Mouse (Mus musculus) ZHBTc4 (cell line): ENCODE measurements around the gene Babam2.

ENCODE experiments used
- DNase-seq: peaks from one replicate; pipeline ENCODE4 v3.0.0-alpha.2; 2011; ENCODE audit warnings: low read depth, low spot score

Babam2 gene

DNA sequence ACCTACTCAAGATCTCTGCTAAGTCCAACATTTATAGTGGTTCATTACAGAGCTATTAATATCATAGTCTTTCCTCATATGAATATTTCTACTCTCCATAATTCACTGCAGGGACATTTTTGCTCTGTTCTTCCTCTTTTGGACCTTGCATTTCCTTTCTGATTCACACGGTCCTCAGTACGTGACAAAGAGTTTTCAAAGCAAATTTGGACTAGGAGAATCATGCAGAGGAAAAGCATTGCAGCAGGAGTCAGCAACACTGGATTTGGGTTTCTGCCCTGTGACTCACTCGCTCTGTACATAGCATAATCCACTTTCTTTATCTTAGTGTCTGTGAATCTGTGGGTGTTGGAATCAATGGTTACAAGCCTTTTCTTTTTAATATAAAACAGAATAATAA, 184.8 kb downstream of the Babam2 start:
- no peak for DNase-seq

DNA sequence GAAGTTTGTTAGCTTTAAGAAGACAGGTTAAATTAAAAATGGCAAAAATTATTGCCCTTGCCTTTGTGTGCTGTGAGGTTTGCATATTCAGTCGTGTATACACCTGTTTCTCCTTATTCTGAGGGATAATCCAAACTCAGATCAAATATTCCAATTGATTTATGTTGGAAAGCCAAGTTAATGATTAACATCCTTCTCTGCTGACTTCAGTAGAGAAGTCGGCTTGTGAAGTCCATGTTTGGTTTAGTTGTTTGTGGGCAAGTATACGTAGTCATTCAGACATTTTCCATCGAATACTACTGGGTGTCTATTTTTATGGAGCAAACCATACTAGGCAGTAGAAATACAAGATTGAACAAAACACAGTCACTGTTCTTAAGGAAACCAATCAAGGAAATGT, 187.5 kb downstream of the Babam2 start:
- DNase-seq: no peak

DNA sequence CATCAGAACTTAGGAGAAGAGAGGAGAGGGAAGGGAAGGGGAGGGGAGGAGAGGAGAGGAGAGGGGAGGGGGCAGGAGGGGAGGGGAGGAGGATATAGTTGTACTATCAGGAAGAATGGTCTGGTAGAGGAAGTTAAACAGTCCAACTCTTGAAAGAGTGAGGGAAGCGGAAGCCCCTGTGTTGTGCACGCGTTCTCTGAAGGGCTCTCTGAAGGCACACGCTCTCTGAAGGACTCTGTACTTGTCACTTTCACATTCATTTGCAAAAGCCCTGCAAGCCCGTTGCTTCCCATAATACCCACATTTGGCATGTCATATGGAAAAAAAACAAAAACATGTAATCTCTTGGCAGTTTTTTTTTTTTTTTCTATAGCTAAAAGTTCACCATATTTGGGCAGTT, 190.1 kb downstream of the Babam2 start:
- DNase-seq: no peak

DNA sequence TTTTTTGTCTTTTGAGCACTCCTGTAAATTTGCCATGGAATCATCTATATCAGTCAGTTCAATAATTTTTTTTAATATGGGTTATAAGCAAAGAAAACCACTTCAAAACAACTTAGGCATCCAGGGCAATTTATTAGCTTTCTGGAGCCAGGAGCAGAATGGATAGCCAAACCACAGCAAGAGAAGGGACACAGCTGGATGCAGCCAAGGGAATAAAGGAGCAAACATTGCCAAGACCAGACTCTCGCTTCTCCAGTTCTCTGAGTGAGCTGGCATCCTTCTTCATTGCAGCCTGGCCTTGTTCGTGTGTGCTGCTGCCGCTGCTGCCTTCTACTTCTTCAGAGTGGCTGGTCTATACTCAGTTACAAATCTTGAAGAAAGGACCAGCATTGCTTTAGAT, 190.9 kb downstream of the Babam2 start:
- DNase-seq: no peak

DNA sequence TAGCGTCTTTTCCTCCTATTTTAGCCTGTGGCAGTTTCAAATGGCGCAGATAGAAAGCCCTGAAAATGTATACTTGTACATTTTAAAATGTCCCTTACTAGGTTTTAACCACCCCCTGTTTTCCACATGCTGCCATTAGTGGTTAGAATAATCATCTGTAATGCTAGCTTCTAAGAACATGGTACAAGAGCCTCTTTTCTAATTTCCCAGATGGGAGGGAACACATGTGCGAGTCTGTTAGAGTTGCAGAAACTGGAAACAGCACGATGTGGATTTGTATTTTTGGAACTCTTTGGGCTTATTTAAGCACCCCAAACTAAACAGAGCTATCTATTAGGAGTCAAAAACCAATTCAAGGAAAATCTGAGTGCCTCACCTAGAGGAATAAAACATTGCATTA, 195.1 kb downstream of the Babam2 start:
- no peak for DNase-seq

DNA sequence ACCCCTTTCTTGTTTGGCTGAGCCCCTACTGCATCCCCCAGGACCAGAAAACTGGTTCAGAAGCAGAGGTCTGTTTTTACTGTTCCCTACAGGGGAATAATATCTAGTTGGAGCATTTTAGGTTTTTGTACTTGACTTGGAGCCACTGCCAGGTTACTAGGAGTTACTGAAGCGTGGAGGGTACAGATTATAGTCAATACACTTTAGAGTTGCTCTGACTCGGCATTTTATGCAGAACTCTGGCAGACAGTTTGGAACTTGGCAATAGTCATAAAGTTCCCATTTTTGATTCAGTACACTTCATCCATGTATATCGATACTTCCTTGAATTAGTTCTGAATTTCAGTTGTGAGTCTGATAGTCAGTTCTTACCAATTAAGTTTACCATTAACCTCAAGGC, 202.4 kb downstream of the Babam2 start:
- no peak for DNase-seq

DNA sequence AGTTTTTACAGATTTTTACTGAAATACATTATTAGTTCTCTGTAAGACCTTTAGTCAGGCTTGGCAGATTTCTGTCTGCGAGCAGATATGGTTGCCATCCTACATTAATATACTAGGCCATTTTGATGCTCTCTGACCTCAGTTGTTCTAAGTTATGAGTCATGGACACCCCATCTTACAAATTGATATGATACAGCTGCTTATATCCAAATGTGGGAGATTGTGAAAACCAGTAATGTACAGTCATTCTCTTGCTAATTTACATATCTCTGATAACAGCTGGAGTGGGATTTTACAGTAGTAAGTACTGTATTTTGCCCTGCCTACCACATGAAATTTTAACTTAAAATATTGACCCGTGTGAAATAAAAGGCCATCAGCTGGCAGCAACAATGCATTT, 204.7 kb downstream of the Babam2 start:
- no peak for DNase-seq

DNA sequence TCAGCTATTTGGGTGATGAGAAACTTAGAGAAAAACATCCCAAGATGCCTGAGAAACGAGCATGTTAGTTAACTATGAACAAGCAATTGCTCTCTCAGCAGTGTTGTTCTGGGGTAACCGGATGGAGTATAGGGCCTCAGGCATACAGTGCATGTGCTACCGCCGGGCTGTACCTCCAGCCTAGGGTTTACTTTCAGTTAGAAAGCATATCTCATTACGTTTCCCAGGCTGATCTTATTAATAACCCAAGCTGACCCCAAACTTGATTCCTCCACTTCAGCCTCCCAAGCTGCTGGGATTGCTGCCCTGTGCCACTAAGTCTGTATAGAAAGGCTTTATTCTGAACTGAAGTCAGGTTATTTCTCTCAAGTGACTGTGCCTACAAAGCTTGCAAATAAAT, 205.4 kb downstream of the Babam2 start:
- no peak for DNase-seq

DNA sequence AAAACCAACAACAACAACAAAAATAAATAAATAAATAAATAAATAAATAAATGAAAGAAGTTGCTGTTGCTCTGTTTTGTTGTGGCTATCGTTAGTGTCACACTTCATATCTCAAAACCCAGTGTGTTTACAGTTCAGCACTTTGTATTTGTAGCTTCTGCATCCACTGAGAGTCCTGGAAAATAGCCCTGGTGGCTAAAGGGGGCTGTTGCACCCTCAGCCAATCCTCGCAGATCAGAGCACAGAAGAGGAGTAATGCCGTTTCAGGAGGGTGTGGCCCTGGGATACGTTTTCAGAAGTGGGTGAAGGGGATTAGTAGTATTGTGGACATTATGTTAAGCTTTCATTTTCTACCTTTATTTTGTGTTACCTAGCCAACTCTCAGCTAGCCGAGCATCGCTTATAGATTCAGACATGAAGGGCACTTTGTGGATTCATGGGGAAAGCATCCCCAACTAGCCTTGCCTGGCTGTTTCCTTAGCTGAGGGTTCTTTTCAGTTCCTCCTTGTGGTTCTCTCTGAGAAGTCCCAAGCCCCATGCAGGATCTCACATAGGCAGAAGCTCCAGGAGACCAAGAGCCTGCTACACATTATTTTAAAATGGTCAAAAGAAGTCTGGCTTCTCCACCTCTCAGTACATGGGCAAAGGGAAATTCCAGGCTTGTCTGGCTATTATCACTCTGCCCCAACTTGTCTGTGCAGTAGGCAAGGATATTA, 207.6 kb downstream of the Babam2 start:
- DNase-seq: peak; percentile 16

DNA sequence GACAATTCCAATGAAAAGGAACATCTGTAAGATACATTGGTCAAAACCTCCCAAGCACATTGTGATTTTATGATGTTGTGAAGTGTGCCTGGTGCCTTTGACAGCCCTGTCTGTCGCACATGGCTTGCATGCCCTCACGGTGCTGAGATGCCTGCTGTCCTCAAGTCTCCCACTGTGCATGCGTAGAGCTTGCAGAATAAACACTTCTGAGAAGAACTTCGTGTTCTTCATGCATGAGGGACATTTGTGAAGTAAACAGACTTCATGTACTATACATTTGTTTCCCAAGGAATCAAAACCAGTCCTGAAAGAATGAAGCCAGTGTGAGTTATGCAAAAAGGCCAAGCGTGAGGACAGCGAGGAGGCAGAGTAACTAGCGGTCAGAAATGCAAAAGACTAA, 208.3 kb downstream of the Babam2 start:
- DNase-seq: no peak

DNA sequence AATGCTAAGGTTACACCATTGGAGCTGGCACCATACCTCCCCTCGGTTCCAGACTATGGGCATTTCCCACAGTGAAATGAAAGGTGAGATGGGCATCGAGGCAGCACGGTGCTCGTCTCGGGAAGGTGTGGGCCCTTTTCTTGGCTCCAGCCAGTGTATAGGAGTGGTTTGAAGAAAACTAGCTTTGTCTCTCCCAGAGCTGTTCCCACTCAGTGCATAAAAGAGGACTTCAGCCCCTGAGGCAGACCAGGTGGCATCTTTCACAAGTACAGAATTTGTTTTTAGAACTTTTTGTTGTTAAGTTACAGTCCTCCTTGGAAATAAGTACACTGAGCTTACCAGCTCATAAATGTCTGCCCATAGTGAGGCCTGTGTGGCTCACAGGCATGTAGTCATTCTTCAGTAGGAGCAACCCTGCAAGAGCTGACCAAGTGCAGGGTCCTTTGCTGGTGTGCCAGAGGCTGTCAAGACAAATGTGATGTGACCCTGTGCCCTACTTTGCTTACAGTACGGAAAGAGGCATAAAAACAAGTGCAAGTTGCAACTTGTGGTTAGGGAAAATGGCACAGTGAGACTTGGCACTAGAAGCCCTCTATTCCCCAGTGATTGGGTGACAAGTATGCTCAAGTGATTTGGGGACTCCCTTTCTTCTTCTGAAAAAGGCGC, 208.9 kb downstream of the Babam2 start:
- no peak for DNase-seq

DNA sequence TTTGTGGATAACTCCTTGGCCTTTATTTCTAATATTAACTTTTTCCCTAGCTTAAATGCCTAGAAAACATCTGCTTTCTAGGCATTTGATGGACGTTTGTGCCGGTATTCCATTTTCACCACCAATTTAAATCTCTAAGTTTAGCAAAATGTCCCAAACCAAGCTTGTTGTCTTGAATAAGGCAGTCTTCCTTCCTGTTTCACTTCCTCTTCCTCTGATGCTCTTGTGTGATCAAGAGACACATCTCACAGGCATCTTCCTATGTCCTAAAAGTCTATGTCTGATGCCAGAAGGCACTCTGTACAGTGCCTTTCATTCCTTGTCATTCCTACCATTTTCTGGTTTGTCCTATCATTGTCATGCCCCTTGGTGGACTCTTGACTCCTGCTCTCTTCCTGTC, 210.5 kb downstream of the Babam2 start:
- DNase-seq: no peak

DNA sequence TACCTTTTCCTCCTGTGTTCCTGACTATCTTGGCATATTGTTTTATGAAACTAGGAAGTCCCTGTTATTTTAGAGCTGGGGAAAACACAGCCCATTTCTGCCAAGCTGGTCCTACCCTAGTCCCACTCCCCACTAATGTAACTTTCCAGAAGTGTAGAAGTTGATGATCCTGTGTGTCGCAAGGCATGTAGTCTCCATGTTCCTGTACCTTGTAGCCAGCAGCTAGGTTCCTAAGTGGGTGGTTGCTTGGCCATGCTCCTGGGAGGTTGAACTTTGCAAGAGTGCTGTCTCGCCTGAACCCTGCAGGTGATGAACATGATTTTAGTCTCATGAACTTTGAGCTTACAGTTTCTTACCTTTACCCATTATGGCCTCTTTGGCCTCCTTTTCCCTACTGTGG, 211.3 kb downstream of the Babam2 start:
- no peak for DNase-seq

DNA sequence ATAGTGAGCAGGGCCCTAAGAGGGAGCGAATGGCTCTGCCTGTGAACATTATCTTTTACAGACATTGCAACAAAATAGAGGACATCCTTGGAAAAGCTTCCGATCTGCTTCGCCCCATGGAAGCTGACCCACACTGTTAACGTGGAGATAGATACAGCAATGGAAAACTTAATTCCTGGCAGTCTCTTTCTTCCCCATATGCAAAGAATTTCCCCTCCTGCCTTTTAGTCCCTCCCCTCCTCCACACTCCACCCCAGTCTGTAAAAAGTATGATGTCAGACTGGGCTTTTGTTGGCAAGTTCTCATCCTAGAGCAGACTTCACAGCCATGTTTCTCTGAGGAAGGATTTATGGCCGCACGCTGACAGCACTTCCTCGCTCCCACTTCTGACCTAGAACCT, 218.8 kb downstream of the Babam2 start:
- no peak for DNase-seq

DNA sequence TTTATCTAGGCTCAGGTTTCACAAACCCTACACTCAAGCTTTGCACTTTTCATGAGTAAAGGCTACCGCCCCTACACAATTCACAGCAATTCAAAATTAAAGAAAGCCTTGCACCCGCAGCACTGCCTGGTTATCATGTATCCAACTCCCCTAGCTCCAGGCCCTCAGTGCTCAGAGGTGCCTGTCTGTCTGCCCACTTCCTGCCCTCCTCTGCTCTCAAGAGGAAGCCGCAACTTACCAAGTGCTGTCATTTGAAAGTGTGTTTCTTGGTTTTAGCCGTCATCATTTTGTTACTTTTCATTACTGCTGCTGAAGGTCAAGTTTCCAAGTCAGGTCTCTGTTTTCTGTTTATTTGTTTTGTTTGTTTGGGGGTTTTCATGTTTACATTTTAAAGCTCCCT, 221.1 kb downstream of the Babam2 start:
- DNase-seq: no peak

DNA sequence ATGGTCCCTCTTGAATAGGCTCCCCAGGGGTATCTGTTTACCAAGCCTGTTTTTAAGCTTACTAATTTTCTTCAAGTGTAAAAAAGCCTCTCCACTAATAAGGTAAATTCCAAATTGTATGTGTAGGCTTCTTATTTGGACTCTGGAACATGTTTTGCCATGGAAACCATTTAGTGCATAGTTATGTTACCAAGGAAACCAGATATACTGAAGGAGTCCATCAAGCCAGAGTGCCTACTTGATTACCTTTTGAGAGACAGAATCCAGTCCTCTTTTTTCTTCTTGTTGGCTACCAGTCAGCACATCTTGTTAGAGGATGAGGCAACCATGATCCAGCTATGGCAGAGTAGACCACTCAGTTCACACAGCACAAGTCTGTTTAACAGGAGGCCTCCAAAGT, 222.6 kb downstream of the Babam2 start:
- DNase-seq: no peak

DNA sequence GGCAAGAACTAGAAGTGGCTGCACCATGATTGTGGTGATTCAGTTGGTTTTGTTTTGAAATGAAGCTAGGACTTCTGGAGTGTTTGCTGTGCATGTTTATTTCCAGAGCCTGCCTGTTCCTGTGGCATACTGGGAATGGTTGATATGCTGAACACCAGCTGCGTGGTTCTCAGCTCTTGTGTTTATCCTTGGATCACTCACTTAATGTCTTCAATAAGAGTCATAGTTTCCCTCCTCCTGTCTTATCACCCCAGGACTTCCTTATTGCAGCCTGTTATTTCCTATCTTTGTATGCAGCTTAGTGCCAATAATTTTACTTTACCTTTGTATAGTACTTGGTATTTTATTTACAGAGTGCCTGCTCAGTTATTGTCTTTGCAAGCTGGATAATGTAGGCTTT, 223.4 kb downstream of the Babam2 start:
- no peak for DNase-seq

DNA sequence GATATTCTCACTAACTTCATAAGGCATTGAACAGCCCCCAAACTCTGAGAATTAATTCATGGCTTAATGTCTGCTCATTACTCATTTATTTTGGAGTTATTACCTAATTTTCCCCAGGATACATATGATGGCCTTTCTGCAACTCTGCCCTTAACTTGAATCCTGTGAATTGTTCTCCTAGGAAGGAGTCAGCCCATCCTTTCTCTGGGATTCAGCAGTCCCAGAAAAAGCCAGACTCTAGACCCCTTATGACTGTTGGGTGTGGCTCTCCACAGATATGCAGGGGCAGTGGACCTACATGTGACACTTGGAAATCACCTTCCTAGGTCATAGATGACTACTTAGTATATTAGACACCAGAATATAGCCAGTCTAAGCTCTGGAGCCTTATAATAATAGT, 226.6 kb downstream of the Babam2 start:
- DNase-seq: no peak

DNA sequence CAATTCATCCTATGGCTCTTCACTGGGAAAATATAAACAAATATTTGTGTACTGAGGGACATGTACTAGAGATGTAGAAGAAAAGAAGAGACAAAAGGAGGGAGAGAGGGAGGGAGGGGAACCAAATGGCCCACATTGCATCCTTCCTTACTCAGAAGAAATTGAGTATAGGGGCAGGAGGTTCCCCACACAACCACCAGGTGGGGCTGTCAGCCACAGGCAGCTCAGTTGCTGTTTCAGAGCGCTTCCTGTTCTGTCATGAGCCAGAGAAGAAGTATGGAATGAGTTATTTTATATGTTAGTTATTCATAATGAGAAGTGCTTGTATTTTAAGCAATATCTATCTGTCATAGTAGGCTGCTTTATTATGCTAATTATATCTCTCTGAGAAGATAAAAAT, 229.1 kb downstream of the Babam2 start:
- DNase-seq: peak; percentile 59

DNA sequence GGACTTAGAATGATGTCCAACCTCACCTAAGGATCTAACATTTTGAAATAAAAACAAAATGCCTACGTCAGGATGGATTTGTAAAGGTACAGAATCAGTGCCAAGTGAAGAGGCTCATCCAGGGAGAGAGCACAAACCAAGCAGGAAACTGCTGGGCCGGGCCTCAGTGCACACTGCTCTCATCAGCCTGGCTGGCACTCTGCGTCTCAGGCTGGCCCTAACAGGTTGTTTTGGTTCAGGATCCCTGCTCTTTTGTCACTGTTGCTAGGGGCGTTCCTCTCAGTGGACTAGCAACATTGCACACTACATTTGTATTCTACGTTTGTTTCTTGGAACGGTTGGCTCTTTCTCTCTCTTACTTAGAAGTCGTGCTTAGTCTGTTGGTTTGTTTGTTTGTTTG, 231.5 kb downstream of the Babam2 start:
- peak; percentile 6 for DNase-seq

DNA sequence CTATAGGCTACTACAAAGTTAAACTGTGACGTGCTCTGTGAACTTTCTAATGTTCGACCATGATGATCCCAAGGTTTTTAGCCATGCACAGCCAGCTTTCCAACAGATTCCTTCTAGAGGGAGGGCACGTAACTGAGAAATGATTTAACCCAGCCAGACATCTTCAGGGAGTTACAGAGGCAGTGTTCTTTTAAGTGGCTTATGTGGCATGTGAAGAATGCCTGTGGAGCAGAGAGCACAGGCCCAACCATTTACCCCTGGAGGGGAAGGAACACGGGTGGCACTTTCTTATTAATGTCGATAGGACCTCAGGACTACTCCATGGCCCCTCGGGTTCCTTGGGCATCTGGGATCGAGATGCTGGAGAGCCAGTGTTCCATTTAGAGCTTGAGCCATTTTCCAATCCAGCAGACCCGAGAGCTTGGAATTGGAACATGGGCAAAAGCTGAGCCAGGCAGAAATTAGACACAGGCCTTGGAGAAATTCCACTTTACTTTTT, 233.7 kb downstream of the Babam2 start:
- DNase-seq: no peak

DNA sequence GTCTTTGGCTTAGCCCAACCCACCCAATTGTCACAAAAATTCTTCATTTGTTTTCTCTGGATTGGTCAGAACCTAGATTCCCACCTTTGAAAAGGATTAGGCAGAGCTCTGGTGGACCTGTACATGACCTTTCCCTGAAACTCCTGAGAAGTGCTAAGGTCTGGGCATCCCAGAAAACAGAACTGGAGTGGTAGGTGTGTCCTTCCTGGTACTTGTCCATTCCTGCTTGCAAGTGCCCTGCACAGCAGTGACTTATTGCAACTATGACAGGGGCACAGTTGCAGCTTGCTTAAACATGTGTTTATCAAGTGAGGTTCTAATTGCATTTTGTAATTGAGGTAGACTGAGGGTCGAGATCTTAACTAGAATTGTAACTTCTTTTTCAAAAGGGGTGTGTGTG, 234.2 kb downstream of the Babam2 start:
- no peak for DNase-seq

DNA sequence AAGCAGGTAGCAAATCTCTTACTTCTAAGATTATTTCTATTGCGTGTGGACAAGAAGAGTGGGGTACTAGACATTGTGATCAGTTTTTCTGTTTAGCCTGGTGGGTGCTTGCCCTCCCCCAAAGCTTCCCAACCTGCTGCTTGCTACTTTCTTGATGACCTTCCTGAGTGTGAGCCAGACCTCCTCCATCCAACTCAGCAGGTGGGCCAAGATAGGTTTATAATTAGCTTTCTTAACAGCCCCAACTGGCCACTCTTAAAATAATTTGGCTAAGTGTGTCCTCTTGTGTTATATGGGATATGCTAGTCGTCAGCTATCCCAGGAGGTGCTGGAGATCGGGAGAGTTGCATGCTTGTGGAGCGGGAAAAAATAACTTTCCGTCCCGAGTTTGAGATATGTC, 235.8 kb downstream of the Babam2 start:
- DNase-seq: no peak

DNA sequence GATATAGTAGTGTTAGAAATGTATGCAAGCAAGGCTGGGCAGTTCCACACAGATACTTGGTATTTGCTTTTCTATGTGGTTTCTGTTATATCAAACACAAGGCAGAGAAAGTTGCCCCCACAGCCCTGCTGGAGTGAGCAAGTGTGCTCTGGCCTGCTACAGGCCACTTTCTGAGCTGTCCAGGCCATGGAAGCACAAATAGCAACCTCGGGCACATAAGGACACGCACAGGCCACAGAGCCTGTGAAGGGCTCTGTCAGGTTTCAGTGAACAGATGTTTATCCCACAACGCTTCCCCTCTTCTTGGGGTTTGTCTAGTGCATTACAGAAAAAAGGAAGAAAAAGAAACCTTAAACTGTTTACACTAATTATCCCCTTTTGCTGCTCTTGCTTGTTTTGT, 236.9 kb downstream of the Babam2 start:
- no peak for DNase-seq
